Mouse (Mus musculus) stomach, embryonic 16.5 days (tissue): Measurements from ENCODE around the gene Hist1h2bn. TPM values are rescaled to one million over a fixed set of nuclear protein-coding genes. Genes with fewer than 3 reads are reported as not detected.
"Not testable (repeated sequence)": the region's sequence is repeated elsewhere in the genome, so short reads cannot be mapped to it uniquely, and the experiment has no call there.

Experiments used
- ATAC-seq: fragments of 200-750 bp; cut with Nextera tagmentation; 2 replicates; pipeline ENCODE4 v1.8.0; 2017; ENCODE audit warnings: moderate number of reproducible peaks, moderate TSS enrichment; ENCODE audit not compliant: insufficient read depth, low FRiP score
- H3K27ac ChIP-seq: fragments of 300-500 bp; sonication (generic); 2 replicates; pipeline ENCODE4 v1.5.1; 2014; ENCODE audit warnings: low read length
- H3K27me3 ChIP-seq: fragments of 300-500 bp; sonication (generic); 2 replicates; pipeline ENCODE4 v1.6.1; 2014; ENCODE audit warnings: low read length, control low read depth, mixed read lengths; ENCODE audit not compliant: control insufficient read depth, insufficient read depth
- H3K36me3 ChIP-seq: fragments of 300-500 bp; sonication (generic); 2 replicates; pipeline ENCODE4 v1.6.1; 2014; ENCODE audit warnings: low read length; ENCODE audit not compliant: control insufficient read depth, insufficient read depth
- H3K4me1 ChIP-seq: fragments of 300-500 bp; sonication (generic); 2 replicates; pipeline ENCODE4 v1.6.1; 2014; ENCODE audit warnings: low read length, control low read depth, mixed read lengths; ENCODE audit not compliant: control insufficient read depth, insufficient read depth
- H3K4me2 ChIP-seq: fragments of 300-500 bp; sonication (generic); 2 replicates; pipeline ENCODE4 v1.6.1; 2014; ENCODE audit warnings: low read depth, low read length, mixed read lengths
- H3K4me3 ChIP-seq: fragments of 300-500 bp; sonication (generic); replicated peaks from 2 replicates; pipeline ENCODE4 v1.5.1; 2014; ENCODE audit warnings: mild to moderate bottlenecking, low read length
- H3K9ac ChIP-seq: fragments of 300-500 bp; sonication (generic); 2 replicates; pipeline ENCODE4 v1.6.1; 2014; ENCODE audit warnings: low read length
- H3K9me3 ChIP-seq: fragments of 300-500 bp; sonication (generic); replicated peaks from 2 replicates; pipeline ENCODE4 v1.6.1; 2016; ENCODE audit warnings: low read length, control low read depth; ENCODE audit not compliant: control insufficient read depth
- WGBS: fragments of 180-500 bp; shearing (Covaris S2); extraction: QIAGEN DNeasy Blood & Tissue Kit; methylation state at CpG from one replicate; pipeline ENCODE4 v1.1.7; 2014; 5-methylcytosine and 5-hydroxymethylcytosine counted together
- polyA plus RNA-seq: library from polyadenylated mRNA; unstranded; fragments of >200 nt; fragmentation: Nextera tagmentation; extraction: Ambion mirVana; gene quantifications from 2 replicates; pipeline ENCODE4 v1.2.1, GENCODE M21; 2015

Hist1h2bn gene
- polyA plus RNA-seq, 1 experiment from 2014 or later: 2.9 TPM

DNA sequence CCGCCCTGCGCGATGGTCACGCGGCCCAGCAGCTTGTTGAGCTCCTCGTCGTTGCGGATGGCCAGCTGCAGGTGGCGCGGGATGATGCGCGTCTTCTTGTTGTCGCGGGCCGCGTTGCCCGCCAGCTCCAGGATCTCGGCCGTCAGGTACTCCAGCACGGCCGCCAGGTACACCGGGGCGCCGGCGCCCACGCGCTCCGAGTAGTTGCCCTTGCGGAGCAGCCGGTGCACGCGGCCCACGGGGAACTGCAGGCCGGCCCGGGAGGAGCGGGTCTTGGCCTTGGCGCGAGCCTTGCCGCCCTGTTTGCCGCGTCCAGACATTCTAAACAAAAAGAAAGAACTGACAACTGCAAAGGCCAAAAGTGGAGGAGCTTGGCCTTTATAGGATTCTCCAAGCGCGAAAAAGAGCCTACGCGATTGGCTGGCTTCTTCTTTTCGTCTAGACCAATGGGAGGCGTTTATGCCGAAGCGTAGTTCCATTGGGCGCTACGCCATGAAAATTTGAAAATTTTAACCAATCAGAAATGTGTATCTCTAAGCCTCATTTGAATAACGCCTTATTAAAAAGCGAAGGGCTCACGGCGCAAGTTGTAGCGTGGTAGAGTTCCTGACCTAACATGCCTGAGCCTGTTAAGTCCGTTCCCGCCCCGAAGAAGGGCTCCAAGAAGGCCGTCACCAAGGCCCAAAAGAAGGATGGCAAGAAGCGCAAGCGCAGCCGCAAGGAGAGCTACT lies 33.1 kb downstream of the Hist1h2bn start, which contains the start of the genes Hist1h2an and Hist1h2bp:
Gene Hist1h2an (minus strand): TSS at position 320 of the 731 bp plus-strand sequence.
Gene Hist1h2bp (plus strand): TSS at position 563 of the 731 bp plus-strand sequence.
- Histone ChIP-seq H3K4me3 (peak within 1 kb of the TSS; percentile 43), H3K4me1 (peaks cover 36% of the 10 kb centered on the region), H3K9ac (peak within 1 kb of the TSS; percentile 62), H3K27ac (peak within 1 kb of the TSS; percentile 87), H3K4me2 (peak within 1 kb of the TSS; percentile 49)
- ATAC-seq: peak; percentile 95
- H3K27me3 ChIP-seq, H3K36me3 ChIP-seq, H3K9me3 ChIP-seq: not testable (repeated sequence)
- under 1% methylated on average over 38 of the region's 63 CpGs for WGBS

DNA sequence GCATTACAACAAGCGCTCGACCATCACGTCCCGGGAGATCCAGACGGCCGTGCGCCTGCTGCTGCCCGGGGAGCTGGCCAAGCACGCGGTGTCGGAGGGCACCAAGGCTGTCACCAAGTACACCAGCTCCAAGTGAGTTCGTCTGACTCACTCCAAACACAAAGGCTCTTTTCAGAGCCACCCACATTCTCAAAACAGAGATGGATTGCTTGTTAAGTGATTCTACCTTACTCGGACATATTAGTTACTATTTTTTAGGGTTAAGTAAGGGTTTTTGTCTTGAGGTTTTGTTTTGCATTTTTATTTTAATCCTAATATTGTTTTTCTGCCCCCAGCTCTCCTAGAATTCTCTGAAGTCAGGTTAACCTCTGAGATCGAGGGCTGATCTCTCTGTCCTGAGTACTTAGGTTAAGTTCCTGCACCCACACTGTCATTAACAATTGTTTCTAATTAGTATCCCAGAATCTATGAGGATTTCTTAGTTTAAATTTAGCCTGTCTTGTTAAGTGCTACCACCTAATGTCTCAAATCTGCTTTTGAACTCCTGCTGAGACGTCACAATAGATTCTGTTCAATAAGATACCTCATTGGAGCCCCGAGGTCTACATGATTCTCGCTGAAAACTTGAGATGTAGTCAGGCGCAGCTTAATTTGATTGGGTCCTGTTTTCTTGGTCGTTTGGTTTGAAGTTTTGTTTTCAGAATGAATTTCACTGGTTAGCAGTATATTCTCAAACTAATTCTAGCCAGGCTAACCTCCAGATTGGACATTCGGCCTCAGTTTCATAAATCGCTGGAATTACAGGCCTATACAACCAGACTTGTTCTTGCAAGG lies 34.1 kb downstream of the Hist1h2bn start:
- Histone ChIP-seq H3K36me3 (no peaks in the 10 kb centered on the region), H3K4me3 (peak overlapping the region; percentile 24), H3K4me2 (peak overlapping the region; percentile 49), H3K27ac (peak overlapping the region; percentile 72), H3K9ac (peak overlapping the region; percentile 58), H3K4me1 (peaks cover 29% of the 10 kb centered on the region), H3K9me3 (no peaks in the 10 kb centered on the region), H3K27me3 (no peaks in the 10 kb centered on the region)
- 25% methylated on average over 13 of the region's 21 CpGs for WGBS
- no peak; the same call in 1 of the 2 replicates for ATAC-seq

DNA sequence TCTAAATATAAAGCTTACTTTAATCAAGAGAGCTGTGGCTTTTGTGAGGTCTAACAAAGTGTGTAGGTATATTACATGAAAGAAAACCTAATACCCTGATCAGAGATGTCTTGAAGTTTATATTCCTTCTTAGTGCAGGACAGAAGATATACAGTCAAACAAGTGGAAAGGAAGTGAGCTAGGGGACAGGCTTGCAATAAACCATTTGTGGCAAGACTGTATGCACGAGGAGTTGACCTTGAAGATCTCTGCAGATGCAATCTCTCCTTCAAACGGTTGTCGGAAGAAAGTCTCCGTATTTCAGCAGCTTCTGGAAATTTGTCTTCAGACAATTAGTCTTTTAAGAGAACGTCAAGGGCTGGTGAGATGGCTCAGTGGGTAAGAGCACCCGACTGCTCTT lies 36.0 kb downstream of the Hist1h2bn start:
- Histone ChIP-seq H3K9ac (no peak overlapping the region), H3K9me3 (no peaks in the 10 kb centered on the region), H3K4me2 (no peak overlapping the region), H3K27me3 (no peaks in the 10 kb centered on the region), H3K4me3 (no peak overlapping the region), H3K36me3 (no peaks in the 10 kb centered on the region), H3K27ac (no peak overlapping the region), H3K4me1 (peaks cover 19% of the 10 kb centered on the region; the same call in 1 of the 2 replicates)
- ATAC-seq: no peak
- 51% methylated on average over 6 of the region's 6 CpGs for WGBS

DNA sequence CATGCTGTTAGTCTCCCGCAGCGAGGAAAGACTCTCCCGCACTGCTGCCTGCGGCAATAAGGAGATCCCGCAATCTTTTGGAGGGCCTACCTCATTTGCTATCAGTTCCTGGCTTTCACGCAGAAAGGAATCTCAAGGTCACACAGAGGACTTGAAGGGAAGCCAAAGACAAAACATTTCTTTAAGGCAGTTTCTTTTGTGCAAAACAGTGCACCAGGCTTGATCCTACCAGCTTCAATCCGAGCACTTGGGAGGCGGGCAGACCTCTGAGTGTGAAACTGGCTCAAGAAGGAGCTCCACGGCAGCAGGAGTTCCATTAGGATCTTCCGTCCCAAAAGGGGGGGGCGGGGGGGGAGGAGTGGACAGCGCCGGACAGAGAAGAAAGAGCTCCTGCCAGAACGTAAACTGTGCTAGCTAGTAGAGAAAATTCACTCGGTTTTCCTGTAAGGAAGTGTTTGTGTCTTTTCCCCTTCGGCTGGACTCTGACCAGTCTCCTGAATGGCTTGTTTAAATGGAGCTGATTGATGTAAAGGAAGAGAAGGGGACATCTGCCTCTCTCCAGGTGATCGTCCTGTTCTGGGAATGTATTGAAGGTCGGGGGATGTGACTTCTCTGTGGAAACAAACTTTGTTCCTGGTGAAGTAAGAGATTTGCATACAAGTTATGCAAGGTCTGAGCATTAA lies 36.8 kb downstream of the Hist1h2bn start:
- Histone ChIP-seq H3K4me3 (peak overlapping the region; percentile 33), H3K27ac (no peak overlapping the region; the same call in 1 of the 2 replicates), H3K9me3 (no peaks in the 10 kb centered on the region), H3K4me1 (peaks cover 19% of the 10 kb centered on the region; the same call in 1 of the 2 replicates), H3K27me3 (no peaks in the 10 kb centered on the region), H3K9ac (peak overlapping the region; percentile 62), H3K36me3 (no peaks in the 10 kb centered on the region), H3K4me2 (peak overlapping the region; percentile 58)
- WGBS: 13% methylated on average over 16 of the region's 18 CpGs
- ATAC-seq: no peak

DNA sequence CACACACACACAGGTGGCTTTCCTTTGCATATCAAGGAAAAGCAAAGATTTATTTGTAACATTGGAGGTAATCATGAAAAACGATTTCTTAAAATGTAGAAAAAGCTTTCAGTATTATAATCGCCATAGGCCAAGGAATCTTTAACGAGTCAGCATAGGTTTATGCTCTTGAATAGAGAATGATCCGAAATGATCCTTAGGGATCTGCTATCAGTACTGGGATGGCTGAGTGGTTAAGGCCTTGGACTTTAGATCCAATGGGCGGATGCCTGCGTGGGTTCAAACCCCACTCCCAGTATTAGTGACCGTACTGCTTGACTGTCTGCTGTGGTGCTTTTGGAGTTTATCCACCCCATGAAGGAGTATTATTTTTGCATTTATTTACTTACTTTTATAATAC lies 41.7 kb downstream of the Hist1h2bn start:
- H3K9me3 ChIP-seq: no peaks in the 10 kb centered on the region
- H3K4me1 ChIP-seq: peaks cover 5% of the 10 kb centered on the region; the same call in 1 of the 2 replicates
- ATAC-seq: no peak
- no peak overlapping the region for H3K4me2 ChIP-seq
- 92% methylated on average over 7 of the region's 7 CpGs for WGBS
- no peak overlapping the region for H3K4me3 ChIP-seq
- H3K9ac ChIP-seq: no peak overlapping the region
- H3K36me3 ChIP-seq: no peaks in the 10 kb centered on the region
- H3K27ac ChIP-seq: no peak overlapping the region
- no peaks in the 10 kb centered on the region for H3K27me3 ChIP-seq

DNA sequence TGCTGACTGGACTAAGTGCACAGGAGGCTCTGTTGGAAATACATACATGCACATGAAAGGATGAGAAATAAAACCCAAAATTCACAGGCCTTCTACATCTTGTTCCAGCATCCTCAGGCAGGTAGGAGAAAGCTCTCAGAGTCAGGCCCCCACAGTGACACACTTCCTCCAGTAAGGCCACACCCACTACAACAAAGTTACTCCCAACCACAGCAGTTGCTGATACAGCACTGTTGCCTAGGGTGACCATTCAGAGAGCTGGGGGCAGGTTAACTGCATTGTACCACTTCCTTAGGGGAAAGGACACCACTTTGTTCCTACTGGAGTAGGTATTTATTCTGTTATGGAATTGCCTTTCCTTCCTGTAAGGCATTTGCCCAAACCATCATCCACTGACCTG lies 43.2 kb downstream of the Hist1h2bn start:
- not testable (repeated sequence) for H3K4me2 ChIP-seq, H3K4me3 ChIP-seq, H3K9ac ChIP-seq, H3K4me1 ChIP-seq, H3K27ac ChIP-seq, H3K27me3 ChIP-seq, H3K9me3 ChIP-seq, ATAC-seq, H3K36me3 ChIP-seq

DNA sequence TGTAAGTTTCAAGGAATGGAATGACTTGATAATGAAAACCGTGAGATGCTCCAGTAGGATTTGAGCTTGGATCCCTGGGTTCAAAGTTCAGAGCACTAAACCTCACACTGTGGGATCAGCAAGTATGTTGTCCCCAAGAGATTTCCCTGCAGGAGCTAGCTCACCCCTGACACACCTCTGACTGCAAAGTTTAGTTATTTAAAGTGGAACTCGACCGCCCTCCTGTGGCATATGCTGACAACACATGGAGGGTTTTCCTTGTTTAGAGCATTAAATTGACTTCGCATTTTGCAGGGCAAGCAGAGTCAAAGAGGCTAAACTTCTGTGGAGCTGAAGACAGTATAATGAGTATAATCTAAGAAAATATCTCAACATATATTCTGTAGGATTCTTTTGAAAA lies 49.1 kb downstream of the Hist1h2bn start:
- not testable (repeated sequence) for H3K4me3 ChIP-seq, H3K36me3 ChIP-seq, H3K4me2 ChIP-seq, H3K27ac ChIP-seq, H3K4me1 ChIP-seq, H3K9ac ChIP-seq, H3K9me3 ChIP-seq, H3K27me3 ChIP-seq
- peak; percentile 80; the same call in 1 of the 2 replicates for ATAC-seq
- no CpG with 5 or more reads among the region's 4 CpGs for WGBS
